Mouse (Mus musculus): ENCODE data around the gene Egfr. TPM values are rescaled to one million over a fixed set of nuclear protein-coding genes. Genes with fewer than 3 reads are reported as not detected.

The Egfr gene
- polyA plus RNA-seq, 1 experiment: 4.8 TPM

GRCm38 (mm10) chr11:16957030-16957429 lies 205.0 kb downstream of the Egfr start:
- no peak for DNase-seq
- Histone ChIP-seq H3K27ac (ENCODE audit: insufficient read depth, low read length) (no peak overlapping the region), H3K27me3 (ENCODE audit: control insufficient read depth, insufficient read depth, low read length) (no peaks in the 10 kb centered on the region), H3K4me3 (replicated peaks; ENCODE audit: insufficient read depth, low read depth, low read length) (no peak overlapping the region), H3K4me1 (ENCODE audit: control insufficient read depth, insufficient read depth, low read length) (no peaks in the 10 kb centered on the region)
- 95% methylated on average over 6 of the region's 6 CpGs for WGBS
- TF ChIP-seq POLR2A (IDR thresholded peaks at IDR 0.05; ENCODE audit: borderline replicate concordance, insufficient read depth, low read length) (no peak), CTCF (IDR thresholded peaks at IDR 0.05; ENCODE audit: borderline replicate concordance, insufficient read depth, low read depth, low read length) (no peak)

GRCm38 (mm10) chr11:16958520-16958919 lies 206.5 kb downstream of the Egfr start:
- Histone ChIP-seq H3K4me3 (replicated peaks; ENCODE audit: insufficient read depth, low read depth, low read length) (no peak overlapping the region), H3K27me3 (ENCODE audit: control insufficient read depth, insufficient read depth, low read length) (no peaks in the 10 kb centered on the region), H3K27ac (ENCODE audit: insufficient read depth, low read length) (no peak overlapping the region), H3K4me1 (ENCODE audit: control insufficient read depth, insufficient read depth, low read length) (no peaks in the 10 kb centered on the region)
- DNase-seq: no peak
- 98% methylated on average over 1 of the region's 1 CpGs for WGBS
- TF ChIP-seq CTCF (IDR thresholded peaks at IDR 0.05; ENCODE audit: borderline replicate concordance, insufficient read depth, low read depth, low read length) (no peak), POLR2A (IDR thresholded peaks at IDR 0.05; ENCODE audit: borderline replicate concordance, insufficient read depth, low read length) (no peak)

Other genes starting within 250 kb of the Egfr start
- 19.8 and 21.5 TPM in 2 replicates for gene Sec61g, start 243.7 kb upstream of the Egfr start, polyA plus RNA-seq (2012; rRNA removed)
- gene Fbxo48, start 199.2 kb downstream of the Egfr start, polyA plus RNA-seq (2012; rRNA removed): 0.54 and 0.61 TPM in 2 replicates

All from cerebellum, adult 2 months (tissue).